Mouse (Mus musculus) ovary, postnatal 14 days (tissue): Measurements from ENCODE around the gene Gabrg3.

Experiments
- DNase-seq: peaks from one replicate; pipeline ENCODE4 v3.0.0; 2022; ENCODE audit warnings: low spot score

Gene Gabrg3

DNA sequence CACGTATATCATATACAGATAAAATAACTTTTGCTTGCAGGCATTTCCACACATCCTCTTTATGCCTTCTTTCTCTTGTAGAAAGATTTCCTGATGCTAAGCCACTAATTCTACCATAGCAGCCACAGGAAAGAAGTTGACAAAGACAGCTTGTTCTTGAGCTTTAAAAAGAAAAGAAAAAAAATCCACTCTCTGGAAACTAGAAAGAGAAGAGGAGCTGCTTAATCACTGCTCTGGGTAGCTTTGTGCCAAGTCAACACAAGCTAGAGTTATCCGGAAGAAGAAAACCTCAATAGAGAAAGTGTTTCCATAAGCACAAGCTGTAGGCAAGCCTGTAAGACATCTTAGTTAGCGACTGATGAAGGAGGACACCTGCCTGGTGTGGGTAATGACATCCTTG is 321.6 kb downstream of the Gabrg3 start:
- no peak for DNase-seq

- DNase-seq: no peak
These were observed 335.9 kb downstream of the Gabrg3 start for GRCm38 (mm10) chr7:57050906-57051635.

GRCm38 (mm10) chr7:57037861-57038421 is 349.0 kb downstream of the Gabrg3 start:
- DNase-seq: no peak

DNA sequence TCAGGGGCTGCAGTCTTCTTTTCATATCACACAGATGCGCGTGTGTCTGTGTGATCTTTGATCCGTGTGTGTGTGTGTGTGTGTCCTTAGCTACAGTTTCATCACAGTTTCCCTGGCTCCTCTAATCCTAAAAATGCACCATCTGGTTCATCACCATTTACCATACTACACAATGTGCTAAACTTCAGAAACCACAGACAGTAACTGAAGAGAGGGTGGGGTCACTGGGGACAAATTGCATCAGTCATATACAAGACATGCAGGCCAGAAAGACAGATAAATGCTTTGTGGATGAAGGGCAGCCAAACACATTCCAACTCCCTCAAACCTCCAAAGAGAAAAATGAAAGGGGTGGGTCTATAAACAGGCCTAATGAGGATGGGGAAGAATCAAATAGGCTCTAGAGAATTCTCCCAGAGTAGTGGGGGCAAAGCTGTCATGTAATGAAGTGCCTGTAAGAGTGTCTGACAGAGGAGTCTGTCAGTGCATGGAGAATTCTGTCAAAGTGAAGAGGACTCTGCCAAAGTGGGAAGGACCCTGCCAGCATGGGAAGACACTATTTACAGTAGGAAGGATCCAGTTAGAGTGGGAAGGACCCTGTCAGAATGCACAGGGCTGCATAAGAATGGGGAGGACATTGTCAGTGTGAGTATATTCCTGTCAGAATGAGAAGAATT is 386.3 kb downstream of the Gabrg3 start:
- no peak for DNase-seq

- no peak for DNase-seq
These were observed 389.0 kb downstream of the Gabrg3 start for GRCm38 (mm10) chr7:56997713-56998624.

DNA sequence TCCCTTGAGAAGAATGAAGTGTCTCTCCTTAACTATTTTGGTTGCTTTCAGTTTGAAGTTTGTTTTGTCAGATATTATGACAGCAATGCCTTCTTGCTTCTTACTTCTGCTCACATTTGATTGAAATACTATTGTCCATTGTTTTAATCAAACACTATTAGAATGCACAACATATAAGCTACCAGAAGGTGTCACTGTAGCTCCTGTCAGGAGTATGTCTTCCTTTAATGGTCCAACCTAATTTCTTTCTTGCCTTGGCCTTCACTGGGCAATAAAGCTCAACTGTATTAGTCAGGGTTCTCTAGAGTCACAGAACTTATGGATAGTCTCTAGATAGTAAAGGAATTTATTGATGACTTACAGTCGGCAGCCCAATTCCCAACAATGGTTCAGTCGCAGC is 440.6 kb downstream of the Gabrg3 start:
- peak; percentile 2 for DNase-seq

DNA sequence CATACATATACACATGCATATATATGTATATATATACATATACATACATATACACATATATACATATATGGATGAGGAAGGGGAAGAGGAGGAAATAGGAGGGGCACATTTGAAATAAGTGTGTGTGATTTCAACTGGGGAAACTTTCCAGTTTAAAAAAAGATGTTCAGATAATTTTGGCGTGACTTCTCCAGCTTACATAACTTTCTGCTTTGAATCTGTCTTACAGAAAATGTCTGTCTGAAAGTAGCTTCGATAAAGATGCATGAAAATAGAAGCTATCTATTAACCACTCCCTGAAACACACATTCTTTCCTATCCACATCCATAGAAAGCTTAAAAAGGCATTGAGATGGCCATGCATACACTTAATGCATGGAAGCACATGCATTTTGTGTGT is 445.4 kb downstream of the Gabrg3 start:
- no peak for DNase-seq

DNA sequence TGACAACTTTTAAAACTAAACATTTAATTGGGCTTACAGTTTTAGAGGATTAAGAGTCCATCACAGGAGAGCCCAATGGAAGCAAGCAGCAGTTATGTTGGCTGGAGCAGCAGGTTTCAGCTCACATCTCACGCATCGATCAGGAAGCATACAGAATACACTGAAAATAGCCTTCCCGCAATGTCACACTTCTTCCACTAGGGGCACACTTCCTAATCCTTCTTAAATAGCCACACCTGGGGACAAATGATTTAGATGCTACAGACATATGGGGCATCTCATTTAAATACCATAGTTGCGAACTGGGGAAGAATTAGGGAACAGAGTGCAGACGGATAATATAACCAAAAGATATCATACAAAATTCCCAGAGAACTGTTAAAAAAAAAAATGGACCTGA is 449.0 kb downstream of the Gabrg3 start:
- DNase-seq: no peak

- DNase-seq: no peak
These were observed 467.5 kb downstream of the Gabrg3 start for GRCm38 (mm10) chr7:56919499-56919898.

DNA sequence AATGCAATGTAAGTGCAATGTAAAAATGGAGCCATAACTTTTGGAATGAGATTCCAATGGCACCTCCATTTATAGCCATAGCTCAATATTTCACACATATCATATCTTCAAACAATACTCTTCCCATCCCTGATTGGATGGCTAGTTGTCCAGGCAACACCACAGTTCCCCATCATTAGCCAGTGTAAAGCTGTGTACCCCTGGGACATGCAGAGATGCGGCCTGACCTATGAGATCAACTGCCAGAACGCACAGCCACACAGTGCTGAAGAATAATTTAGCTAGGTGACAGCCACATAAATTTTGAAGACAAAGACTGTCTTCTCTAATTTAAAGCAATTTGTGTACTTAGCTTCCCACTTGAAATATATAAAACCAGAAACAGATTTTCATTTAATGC is 472.1 kb downstream of the Gabrg3 start:
- DNase-seq: no peak

DNA sequence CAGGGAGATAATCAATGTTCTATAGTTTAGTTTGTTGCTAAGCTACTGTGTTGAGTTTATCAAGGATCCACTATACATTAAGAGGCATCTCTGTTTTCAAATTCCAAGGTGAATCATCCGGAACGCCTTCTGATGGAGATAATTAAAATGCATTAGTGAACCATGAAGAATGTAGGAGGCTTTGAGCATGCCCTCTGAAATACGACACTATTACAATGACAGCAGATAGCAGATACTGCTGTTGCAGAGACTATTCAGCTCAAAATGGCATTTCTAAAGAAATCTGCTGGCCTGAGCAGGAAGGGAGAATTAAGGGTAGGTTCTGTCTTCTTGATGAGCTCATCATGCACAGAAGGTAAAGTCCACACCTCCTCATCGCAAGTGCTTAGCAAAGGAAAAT is 487.2 kb downstream of the Gabrg3 start:
- no peak for DNase-seq

DNA sequence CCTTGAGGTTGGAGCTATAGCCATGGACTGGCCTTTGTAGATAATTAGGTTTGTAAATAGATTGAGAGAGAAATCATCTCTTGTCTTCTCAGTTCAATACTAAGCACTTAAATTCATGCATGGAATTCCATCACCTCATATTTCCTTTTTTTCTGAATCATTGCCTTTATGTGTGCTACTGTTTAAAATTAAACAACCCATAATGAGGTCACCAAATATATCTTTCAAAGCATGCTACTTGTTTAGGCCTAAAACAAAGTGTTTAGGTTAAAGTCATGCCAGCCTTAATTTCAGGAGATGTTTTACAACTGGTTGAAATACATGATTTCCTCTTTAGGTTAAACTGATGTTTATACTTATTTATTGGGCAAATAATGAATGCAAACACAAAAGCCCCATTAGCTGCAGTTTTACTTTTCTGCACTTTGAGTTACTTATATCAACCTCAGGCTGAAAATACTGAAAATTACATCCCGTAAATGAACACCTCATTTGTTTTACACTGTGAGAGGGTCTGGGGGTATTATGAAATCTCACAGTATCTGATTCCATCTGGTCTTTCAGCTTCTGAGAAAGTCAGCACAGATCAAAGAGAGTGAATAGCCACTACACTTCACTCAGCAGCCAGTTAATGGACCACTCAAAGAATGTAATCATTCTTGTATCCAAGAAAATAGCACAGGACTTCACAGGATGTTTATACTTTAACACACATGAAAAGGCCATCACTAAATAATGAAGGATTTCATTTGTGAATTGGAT is 519.5 kb downstream of the Gabrg3 start:
- DNase-seq: no peak

DNA sequence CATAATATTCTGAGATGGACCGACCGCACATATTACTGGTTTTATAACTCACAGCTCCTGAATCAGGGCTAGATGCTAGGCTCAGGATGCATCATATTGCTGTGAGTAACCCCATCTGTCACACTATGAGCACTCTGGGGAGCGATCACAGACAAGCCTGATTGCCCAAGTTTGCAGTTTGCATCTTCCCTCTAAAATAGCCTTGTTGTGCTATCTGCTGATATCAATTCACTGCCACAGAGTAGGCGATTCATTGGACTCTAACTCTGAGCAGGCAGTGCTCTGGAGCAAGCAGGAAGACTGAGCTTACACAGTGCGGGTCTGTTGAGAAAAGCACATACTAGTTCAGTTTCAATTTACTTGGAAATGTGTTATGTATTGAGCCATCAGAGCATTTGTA is 543.4 kb downstream of the Gabrg3 start:
- no peak for DNase-seq

- DNase-seq: no peak
These were observed 561.5 kb downstream of the Gabrg3 start for GRCm38 (mm10) chr7:56825446-56825845.

GRCm38 (mm10) chr7:56801841-56802240 is 585.1 kb downstream of the Gabrg3 start:
- no peak for DNase-seq

DNA sequence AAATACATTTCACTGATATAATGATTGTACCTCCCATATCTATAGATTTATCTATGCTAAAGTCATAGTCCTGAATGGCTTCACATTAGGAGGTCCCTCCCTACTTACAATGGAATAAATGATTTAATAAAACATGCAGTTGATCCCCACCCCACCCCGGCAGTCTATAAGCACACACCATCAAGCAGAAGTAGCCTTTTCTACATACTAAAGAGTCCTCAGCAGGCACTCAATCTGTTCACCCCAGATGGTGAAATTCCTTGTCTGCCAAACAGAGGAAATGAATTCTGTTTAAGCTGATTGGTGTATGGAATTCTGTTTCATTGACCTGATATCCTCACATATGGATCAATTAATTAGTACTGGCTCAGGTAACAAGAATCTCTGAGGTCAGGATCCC is 607.9 kb downstream of the Gabrg3 start:
- DNase-seq: no peak

DNA sequence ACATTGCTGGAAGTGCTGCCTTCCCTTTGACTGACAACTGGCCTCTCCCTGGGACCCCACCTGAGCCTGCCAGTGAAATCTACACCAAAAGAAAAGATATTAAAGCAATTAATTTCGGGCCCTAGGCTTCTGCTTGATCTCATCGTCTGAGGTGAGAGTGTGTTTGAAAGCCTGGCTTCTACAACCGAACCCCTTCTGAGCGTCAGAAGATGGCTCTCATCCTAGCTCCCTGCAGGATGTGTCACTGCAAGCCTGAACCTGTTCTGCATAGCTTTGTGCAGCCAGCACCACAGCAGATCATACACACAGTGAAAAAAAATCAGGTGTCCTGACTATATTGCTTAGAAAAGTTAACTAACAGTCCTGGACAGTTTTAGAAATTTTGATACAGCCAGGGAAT is 618.8 kb downstream of the Gabrg3 start:
- DNase-seq: no peak

DNA sequence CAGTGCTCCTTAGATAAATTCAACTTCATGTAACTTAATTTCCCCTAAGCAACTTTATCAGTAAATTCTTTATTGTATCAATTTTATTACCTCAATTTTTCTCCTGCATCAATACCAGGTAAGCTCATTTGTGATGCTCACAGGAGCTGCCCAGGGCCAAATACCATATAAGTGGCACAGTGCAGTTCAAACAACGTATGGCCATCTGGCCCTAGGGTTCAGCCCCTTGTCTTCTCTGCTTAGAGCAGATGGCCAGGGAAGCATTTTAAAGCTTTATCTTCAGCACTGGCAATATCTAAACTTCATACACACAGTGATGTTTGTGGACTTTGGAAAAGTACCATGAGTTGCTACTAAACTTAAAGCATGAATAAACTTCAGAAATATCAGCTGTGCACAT is 619.2 kb downstream of the Gabrg3 start:
- DNase-seq: no peak

GRCm38 (mm10) chr7:56765612-56766445 is 621.2 kb downstream of the Gabrg3 start:
- no peak for DNase-seq

GRCm38 (mm10) chr7:56729225-56729624 is 657.8 kb downstream of the Gabrg3 start:
- DNase-seq: no peak
